Mouse (Mus musculus): ENCODE results near the gene Glud1.
A peak's percentile ranks its signal among the peaks of the same experiment; 100 is the strongest.

The Glud1 gene

GRCm38 (mm10) chr14:34310234-34310965 is at the start of gene Glud1, which contains the start of gene Shld2:
Gene Glud1 (plus strand): TSS chr14:34310727.
Gene Shld2 (minus strand): TSS chr14:34310493.
- DNase-seq, result peak; percentile 95

DNA sequence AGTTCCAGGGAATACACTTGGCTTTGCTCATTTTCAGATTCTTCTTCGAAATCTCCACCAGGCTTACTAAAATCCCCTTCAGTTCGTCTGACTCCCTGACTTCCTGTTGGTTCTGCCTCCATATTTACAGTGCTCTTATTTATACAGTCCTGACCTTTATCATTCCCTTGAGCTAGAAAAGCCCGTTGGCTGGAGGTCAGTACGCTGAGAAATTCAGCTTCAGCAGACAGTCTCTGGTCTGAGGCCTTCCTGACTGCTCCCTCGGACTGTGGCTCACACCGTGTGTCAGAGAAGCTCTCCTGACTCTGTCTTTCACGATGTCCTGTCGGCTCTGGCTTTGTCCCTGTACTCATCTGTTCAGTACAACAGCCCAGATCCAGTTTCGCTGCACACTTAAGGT is 42.5 kb upstream of the Glud1 start:
- DNase-seq, result no peak

- DNase-seq, result no peak
These were observed 37.2 kb upstream of the Glud1 start for GRCm38 (mm10) chr14:34273280-34273679.

DNA sequence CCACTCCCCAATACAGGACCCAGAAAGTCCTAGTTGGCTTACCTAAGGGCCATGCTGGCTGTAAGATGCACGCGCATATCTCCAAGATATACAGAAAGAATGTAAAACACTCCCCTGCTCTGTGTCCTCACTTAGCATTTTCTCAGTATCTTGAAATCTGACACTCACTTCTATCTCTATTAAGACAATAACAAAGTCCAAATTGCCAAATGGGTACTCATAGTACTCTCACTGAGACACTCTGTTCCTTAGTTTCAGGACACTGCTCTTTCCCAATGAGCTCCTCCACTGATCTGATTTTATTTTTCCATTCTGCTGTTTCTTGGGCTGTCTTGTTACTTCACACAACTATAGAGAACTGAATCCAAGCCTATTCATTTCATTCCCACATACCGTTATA is 36.4 kb upstream of the Glud1 start:
- DNase-seq, result no peak

GRCm38 (mm10) chr14:34275225-34275624 is 35.3 kb upstream of the Glud1 start:
- DNase-seq, result no peak

DNA sequence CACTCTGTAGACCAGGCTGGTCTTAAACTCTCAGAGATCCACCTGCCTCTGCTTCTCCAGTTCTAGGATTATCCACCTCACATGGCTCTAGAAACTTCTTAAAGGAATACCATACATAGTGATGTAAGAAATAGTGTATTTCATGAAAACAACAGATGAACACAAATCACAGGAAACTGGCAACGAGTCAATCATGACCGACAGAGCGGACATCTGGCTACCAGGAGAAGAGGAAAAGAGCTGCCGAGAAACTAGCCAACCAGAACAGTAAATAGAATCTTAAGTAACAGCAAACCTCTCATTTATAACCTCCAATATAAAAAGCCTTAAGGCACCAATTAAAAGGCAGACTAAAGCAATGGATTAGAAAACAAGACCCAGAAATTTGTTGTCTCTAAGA is 30.8 kb upstream of the Glud1 start:
- DNase-seq, result no peak

DNA sequence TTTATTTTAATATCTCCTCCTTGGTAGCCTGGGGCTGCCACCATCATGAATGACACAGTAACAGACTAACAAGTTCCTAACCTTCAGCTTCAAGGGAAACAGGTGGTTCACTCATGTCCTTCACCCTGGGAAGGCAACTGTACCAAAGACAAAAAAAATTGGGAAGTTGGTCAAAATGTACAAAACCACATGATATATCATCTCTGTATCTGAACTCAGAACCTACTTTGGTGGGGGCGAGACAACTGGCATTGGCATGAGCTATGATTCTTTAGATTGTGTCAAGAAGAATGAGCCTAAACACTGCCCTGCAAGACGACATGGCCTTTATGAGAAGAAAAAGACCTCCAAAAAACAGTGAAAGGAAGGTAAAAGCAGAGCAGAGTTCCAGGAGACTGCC is 29.7 kb upstream of the Glud1 start:
- DNase-seq, result no peak

- no peak for DNase-seq
These were observed 28.7 kb upstream of the Glud1 start for GRCm38 (mm10) chr14:34281736-34282269.

- no peak for DNase-seq
These were observed 22.1 kb upstream of the Glud1 start for GRCm38 (mm10) chr14:34288396-34288795.

DNA sequence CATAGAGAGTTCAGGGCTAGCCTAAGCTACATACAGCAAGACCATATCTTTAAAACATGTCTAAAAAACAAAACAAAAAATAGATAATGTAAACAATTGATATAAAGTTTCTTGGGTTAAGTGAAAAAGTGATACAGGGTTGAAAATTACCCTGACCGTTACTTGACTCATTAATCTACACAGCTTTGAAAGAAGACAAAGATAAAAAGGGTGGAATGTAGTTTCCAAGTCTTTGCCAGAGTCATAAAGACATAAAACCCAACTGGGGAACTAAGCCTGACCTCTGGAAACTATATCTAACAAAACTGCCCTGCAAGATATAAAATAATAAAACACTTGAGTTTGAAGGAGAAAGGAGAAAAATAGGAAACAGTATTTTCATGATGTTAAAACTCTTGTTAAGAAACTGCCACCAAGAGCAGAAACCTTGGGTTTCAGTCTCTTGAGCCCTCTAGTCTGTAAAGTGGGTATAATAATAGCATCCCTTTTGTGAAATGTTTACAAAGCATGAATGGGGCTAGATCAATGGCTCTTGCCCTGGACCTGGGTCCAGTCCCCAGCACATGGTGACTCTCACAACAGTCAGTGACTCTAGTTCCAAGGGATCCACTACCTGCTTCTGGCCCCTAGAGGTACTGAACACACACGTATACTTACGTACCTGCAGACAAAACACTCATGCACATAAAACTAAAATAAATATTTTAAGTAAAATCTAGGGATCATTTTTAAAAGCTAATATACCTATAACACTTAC is 21.1 kb upstream of the Glud1 start:
- DNase-seq, result no peak

DNA sequence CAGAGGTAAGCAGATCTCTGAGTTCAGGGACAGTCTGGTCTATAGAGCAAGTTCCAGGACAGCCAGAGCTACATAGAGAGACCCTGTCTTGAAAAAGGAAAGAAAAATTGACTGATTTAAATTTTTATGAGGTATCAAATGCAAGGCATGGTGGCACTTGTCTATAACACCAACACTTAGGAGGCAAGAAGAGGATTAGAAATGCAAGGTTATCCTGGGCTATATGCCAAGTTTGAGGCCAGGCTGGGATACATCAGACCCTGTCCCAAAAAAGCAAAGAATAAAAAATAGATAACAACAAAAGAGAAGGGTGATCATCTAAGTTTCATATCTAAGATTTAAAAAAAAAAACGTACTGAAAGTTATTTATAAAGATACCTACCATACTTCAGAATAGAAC is 20.3 kb upstream of the Glud1 start:
- no peak for DNase-seq

DNA sequence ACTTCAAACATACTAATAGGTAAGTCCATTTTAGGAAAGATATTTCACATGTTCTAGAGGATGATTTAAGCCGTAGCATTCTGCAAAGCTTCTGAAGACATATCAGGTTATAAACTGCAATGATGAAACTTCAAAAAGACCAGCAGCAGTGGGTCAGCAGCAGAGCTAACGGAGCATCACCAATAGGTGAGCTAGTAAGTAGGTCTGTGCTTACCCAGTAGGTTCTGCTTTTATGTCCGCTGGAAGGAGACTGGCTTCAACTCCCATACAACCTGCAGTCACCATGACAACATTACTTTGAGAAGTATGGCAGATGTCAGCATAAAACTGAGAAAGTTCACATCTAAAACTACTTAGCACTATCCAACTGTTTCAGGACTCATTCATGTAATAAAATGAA is 16.9 kb upstream of the Glud1 start:
- DNase-seq, result no peak

GRCm38 (mm10) chr14:34296350-34296749 is 14.2 kb upstream of the Glud1 start:
- no peak for DNase-seq

GRCm38 (mm10) chr14:34297038-34297437 is 13.5 kb upstream of the Glud1 start:
- no peak for DNase-seq

- no peak for DNase-seq
These were observed 12.9 kb upstream of the Glud1 start for GRCm38 (mm10) chr14:34297634-34298033.

DNA sequence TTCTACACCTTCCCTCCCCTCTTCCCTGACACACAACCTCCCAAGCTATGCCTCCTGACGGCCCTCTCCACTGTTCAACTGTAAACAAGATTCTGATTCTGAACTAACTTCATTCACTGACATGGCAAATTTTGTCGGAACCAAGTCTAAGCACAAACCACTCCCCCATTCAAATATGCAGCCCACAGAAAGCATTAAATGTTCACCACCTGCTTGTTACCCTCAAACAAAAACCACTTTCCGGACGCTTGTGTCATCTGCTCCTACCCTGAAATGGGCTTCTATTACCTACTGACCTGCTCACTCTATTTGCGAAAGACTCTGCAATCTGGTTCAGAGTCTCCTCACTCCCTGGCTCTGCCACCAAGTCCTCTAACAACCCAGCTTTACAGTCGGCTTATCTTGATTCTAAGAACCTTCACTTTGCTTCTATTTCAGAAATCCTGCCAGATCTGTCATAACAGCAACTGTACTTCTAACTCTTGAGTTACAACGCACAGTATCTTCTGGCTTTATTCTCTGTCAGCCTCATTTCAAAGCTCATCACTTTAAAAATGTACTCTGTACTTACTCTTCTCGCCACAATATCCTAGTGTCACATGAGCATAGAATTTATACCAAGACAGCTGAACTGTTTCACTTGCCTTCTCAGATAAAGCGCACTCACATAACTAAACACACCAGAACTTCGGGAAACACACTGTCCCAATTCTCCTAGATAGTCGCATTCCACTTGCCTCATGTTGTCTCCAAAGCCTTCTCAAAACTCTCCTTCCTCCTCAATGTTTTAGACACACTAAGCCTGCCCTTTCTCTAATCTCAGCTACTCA is 11.4 kb upstream of the Glud1 start:
- no peak for DNase-seq

- DNase-seq, result no peak
These were observed 7.8 kb upstream of the Glud1 start for GRCm38 (mm10) chr14:34302681-34303242.

DNA sequence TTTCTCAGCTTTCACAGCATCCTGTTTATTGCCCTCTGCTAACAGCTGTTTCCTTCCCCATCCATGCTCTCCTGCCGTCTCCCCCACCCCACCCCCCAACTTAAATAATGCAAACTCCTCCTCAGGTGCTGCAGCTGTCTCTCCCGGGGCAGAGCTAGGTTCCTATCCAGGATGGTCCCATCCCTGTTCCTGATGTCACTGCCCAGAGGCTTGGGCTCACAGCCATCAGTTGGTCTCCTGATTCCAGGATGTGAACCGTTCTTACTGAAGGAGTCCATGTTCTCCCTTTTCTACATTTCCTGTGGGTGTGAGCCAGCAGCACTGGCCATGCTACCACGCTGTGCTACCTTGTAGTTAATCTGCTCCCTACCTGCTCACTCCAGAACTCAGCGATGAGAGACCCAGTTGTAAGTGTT is 7.3 kb upstream of the Glud1 start:
- peak; percentile 48 for DNase-seq

DNA sequence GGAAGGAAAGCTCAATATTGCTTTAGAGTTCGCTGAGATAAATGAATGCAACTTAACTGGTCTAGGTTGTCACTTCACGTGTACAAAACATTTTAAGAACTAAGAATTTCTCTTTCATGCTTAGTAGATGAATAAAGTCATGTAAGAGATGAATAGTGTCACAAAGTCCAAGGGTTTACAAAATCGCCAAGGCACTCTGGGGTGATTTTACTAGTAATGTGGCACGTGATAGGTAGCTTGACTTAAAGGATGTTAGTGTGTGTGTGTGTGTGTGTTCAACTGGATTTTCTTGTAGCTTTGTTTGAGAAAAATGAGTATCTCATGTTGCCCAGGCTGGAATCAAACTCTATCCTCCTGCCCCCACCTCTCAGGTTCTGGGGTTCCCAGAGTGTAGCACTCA is 1.3 kb upstream of the Glud1 start:
- no peak for DNase-seq

DNA sequence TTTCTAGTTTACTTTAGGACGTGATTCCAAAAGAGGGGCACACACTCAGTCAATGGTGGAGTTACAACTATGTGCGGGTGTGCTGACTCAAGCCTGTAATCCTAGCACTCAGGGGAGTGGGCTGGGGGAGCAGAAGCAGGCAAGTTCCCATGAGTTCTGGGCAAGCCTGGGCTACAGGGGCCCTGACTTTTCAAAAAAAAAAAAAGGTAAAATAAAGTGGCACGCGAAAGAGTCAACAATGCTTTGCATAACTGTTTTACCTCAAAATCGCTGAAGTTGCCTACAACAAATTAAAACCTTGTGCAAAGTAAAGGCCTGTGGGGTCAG is 657 bp upstream of the Glud1 start:
- DNase-seq, result no peak

DNA sequence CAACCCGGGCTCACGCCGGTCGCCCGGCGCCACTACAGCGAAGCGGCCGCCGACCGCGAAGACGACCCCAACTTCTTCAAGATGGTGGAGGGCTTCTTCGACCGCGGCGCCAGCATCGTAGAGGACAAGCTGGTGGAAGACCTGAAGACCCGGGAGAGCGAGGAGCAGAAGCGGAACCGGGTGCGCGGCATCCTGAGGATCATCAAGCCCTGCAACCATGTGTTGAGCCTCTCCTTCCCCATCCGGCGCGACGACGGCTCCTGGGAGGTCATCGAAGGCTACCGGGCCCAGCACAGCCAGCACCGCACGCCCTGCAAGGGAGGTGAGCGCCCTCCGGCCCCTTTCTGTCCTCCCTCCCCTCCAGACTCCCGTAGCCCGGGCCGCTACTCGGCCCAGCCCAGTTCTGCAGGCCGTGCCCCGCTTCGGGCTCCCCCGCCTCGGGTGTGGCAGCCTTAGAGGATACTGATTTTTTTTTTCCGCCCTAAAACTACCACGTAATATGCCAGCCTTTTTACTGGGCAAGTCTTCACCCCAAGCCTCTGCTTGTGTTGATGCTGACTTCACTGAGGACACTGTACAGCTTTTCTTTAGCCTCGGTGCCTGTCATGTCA is 599 bp downstream of the Glud1 start:
- DNase-seq, result peak; percentile 66

- no peak for DNase-seq
These were observed 1.2 kb downstream of the Glud1 start for GRCm38 (mm10) chr14:34311691-34312090.
